Mouse (Mus musculus): ENCODE data around the gene Qars. TPM values are rescaled to one million over a fixed set of nuclear protein-coding genes. Genes with fewer than 3 reads are reported as not detected.

Qars gene
- polyA plus RNA-seq, 1 experiment from 2014 or later = 69.1 TPM

GRCm38 (mm10) chr9:108483051-108483790 lies 24.3 kb upstream of the Qars start:
- no peaks in the 10 kb centered on the region for H3K36me3 ChIP-seq (ENCODE audit: control insufficient read depth, insufficient read depth)
- H3K4me2 ChIP-seq (ENCODE audit: low read length) = no peak overlapping the region
- H3K9me3 ChIP-seq (ENCODE audit: control insufficient read depth, low read length) = no peaks in the 10 kb centered on the region
- no peak overlapping the region for H3K27ac ChIP-seq (ENCODE audit: low read length)
- no peak overlapping the region for H3K9ac ChIP-seq (replicated peaks; ENCODE audit: low read depth, low read length)
- WGBS = 93% methylated on average over 18 of the region's 18 CpGs
- peaks cover 12% of the 10 kb centered on the region for H3K4me1 ChIP-seq (replicated peaks; ENCODE audit: control insufficient read depth, insufficient read depth, low read length)
- no peak for ATAC-seq
- H3K4me3 ChIP-seq (replicated peaks; ENCODE audit: low read length) = no peak overlapping the region
- H3K27me3 ChIP-seq (replicated peaks; ENCODE audit: control insufficient read depth, insufficient read depth, low read length) = no peaks in the 10 kb centered on the region

DNA sequence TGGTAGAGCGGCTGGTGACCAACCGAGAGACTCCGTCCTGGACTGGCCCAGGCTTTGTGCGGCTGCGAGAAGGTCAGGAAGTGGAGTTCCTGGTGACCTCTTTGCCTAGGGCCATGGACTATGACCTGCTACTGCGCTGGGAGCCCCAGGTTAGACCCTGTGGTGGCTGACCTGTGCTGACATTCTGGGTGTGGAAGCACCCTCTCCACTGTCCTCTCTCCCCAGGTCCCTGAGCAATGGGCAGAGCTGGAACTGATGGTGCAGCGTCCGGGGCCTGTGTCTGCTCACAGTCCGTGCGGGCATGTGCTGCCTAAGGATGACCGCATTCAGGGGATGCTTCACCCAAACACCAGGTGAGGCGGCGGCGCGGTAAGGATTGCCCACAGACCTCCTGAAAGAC lies 23.5 kb upstream of the Qars start:
- Histone ChIP-seq H3K27me3 (replicated peaks; ENCODE audit: control insufficient read depth, insufficient read depth, low read length) (no peaks in the 10 kb centered on the region), H3K4me3 (replicated peaks; ENCODE audit: low read length) (no peak overlapping the region), H3K9me3 (ENCODE audit: control insufficient read depth, low read length) (no peaks in the 10 kb centered on the region), H3K27ac (ENCODE audit: low read length) (no peak overlapping the region), H3K9ac (replicated peaks; ENCODE audit: low read depth, low read length) (no peak overlapping the region), H3K36me3 (ENCODE audit: control insufficient read depth, insufficient read depth) (no peaks in the 10 kb centered on the region), H3K4me1 (replicated peaks; ENCODE audit: control insufficient read depth, insufficient read depth, low read length) (peaks cover 9% of the 10 kb centered on the region), H3K4me2 (ENCODE audit: low read length) (no peak overlapping the region)
- ATAC-seq = no peak
- 97% methylated on average over 15 of the region's 15 CpGs for WGBS

DNA sequence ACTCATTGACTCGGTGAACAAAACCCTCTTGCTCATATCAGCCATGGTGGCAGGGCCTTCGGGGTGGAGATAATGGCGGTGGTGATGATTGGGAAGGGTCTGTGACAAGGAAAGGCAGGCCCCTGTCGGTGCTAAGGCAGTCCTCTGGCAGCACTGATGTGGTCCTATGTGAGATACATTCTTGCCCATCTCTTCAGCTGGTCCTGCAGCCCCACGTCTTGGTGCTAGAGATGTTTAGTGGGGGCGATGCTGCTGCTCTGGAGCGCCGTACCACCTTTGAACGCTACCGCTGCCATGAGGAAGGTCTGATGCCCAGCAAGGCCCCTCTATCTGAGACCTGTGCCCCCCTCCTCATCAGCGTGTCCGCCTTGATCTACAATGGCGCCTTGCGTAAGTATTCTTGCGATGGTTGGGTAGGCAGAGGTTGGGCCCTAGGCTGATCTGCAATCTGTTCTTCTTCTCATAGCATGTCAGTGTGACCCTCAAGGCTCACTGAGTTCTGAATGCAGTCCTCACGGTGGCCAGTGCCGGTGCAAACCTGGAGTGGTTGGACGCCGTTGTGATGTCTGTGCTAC lies 22.1 kb upstream of the Qars start:
- Histone ChIP-seq H3K9ac (replicated peaks; ENCODE audit: low read depth, low read length) (no peak overlapping the region), H3K4me1 (replicated peaks; ENCODE audit: control insufficient read depth, insufficient read depth, low read length) (peaks cover 7% of the 10 kb centered on the region), H3K4me3 (replicated peaks; ENCODE audit: low read length) (no peak overlapping the region), H3K27me3 (replicated peaks; ENCODE audit: control insufficient read depth, insufficient read depth, low read length) (no peaks in the 10 kb centered on the region), H3K9me3 (ENCODE audit: control insufficient read depth, low read length) (no peaks in the 10 kb centered on the region), H3K36me3 (ENCODE audit: control insufficient read depth, insufficient read depth) (no peaks in the 10 kb centered on the region), H3K4me2 (ENCODE audit: low read length) (no peak overlapping the region), H3K27ac (ENCODE audit: low read length) (no peak overlapping the region)
- no peak for ATAC-seq
- WGBS = 97% methylated on average over 19 of the region's 19 CpGs

GRCm38 (mm10) chr9:108486973-108487530 lies 20.5 kb upstream of the Qars start:
- Histone ChIP-seq H3K27ac (ENCODE audit: low read length) (no peak overlapping the region), H3K27me3 (replicated peaks; ENCODE audit: control insufficient read depth, insufficient read depth, low read length) (no peaks in the 10 kb centered on the region), H3K9ac (replicated peaks; ENCODE audit: low read depth, low read length) (no peak overlapping the region), H3K4me1 (replicated peaks; ENCODE audit: control insufficient read depth, insufficient read depth, low read length) (peaks cover 17% of the 10 kb centered on the region), H3K4me3 (replicated peaks; ENCODE audit: low read length) (no peak overlapping the region), H3K4me2 (ENCODE audit: low read length) (no peak overlapping the region), H3K9me3 (ENCODE audit: control insufficient read depth, low read length) (no peaks in the 10 kb centered on the region), H3K36me3 (ENCODE audit: control insufficient read depth, insufficient read depth) (no peaks in the 10 kb centered on the region)
- 93% methylated on average over 8 of the region's 8 CpGs for WGBS
- ATAC-seq = no peak

GRCm38 (mm10) chr9:108488403-108488802 lies 19.1 kb upstream of the Qars start:
- H3K27me3 ChIP-seq (replicated peaks; ENCODE audit: control insufficient read depth, insufficient read depth, low read length) = no peaks in the 10 kb centered on the region
- no peak overlapping the region for H3K9ac ChIP-seq (replicated peaks; ENCODE audit: low read depth, low read length)
- no peak overlapping the region for H3K4me3 ChIP-seq (replicated peaks; ENCODE audit: low read length)
- no peaks in the 10 kb centered on the region for H3K9me3 ChIP-seq (ENCODE audit: control insufficient read depth, low read length)
- H3K4me1 ChIP-seq (replicated peaks; ENCODE audit: control insufficient read depth, insufficient read depth, low read length) = peaks cover 22% of the 10 kb centered on the region
- peaks cover 7% of the 10 kb centered on the region for H3K36me3 ChIP-seq (ENCODE audit: control insufficient read depth, insufficient read depth)
- no peak overlapping the region for H3K27ac ChIP-seq (ENCODE audit: low read length)
- ATAC-seq = no peak
- H3K4me2 ChIP-seq (ENCODE audit: low read length) = no peak overlapping the region
- 92% methylated on average over 17 of the region's 17 CpGs for WGBS

- no peak overlapping the region for H3K4me3 ChIP-seq (replicated peaks; ENCODE audit: low read length)
- H3K9me3 ChIP-seq (ENCODE audit: control insufficient read depth, low read length) = no peaks in the 10 kb centered on the region
- H3K36me3 ChIP-seq (ENCODE audit: control insufficient read depth, insufficient read depth) = peaks cover 10% of the 10 kb centered on the region
- no peak overlapping the region; the same call in 1 of the 2 replicates for H3K27ac ChIP-seq (ENCODE audit: low read length)
- H3K4me1 ChIP-seq (replicated peaks; ENCODE audit: control insufficient read depth, insufficient read depth, low read length) = peaks cover 22% of the 10 kb centered on the region
- no peak overlapping the region for H3K4me2 ChIP-seq (ENCODE audit: low read length)
- ATAC-seq = no peak
- no peak overlapping the region for H3K9ac ChIP-seq (replicated peaks; ENCODE audit: low read depth, low read length)
- WGBS = 96% methylated on average over 20 of the region's 20 CpGs
- H3K27me3 ChIP-seq (replicated peaks; ENCODE audit: control insufficient read depth, insufficient read depth, low read length) = no peaks in the 10 kb centered on the region
Observed at GRCm38 (mm10) chr9:108489215-108489614, 18.3 kb upstream of the Qars start.

DNA sequence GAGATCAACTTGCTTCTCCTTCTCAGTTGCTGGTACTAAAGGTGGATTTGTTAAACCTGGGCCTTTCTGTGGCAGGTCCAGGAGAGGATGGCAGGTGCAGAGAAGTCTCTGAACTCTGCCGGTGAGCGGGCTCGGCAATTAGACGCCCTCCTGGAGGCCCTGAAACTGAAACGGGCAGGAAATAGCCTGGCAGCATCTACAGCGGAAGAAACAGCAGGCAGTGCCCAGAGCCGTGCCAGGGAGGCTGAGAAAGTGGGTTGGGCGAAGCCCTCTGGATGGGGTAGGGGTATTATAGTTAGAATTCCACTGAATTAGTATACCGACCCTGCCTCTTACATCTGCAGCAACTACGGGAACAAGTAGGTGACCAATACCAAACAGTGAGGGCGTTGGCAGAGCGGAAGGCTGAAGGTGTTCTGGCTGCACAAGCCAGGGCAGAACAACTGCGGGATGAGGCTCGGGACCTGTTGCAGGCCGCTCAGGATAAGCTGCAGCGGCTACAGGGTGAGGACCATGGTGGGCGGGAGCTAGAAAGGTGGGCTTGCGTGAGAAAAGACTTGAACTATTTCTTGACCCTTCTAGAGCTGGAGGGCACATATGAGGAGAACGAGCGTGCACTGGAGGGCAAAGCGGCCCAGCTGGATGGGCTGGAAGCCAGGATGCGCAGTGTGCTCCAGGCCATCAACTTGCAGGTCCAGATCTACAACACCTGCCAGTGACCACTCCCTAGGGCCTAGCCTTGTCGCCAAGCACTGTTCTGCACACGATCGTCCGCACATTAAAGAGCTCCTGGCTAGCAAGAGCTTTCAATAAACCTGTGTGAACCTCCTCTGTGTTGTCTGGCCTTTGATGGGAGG lies 17.6 kb upstream of the Qars start:
- H3K27ac ChIP-seq (ENCODE audit: low read length) = peak overlapping the region; percentile 88
- H3K9me3 ChIP-seq (ENCODE audit: control insufficient read depth, low read length) = no peaks in the 10 kb centered on the region
- peak overlapping the region; percentile 75 for H3K4me3 ChIP-seq (replicated peaks; ENCODE audit: low read length)
- peak overlapping the region; percentile 69 for H3K4me2 ChIP-seq (ENCODE audit: low read length)
- ATAC-seq = peak; percentile 13
- WGBS = 61% methylated on average over 26 of the region's 26 CpGs
- peak overlapping the region; percentile 94 for H3K9ac ChIP-seq (replicated peaks; ENCODE audit: low read depth, low read length)
- no peaks in the 10 kb centered on the region for H3K27me3 ChIP-seq (replicated peaks; ENCODE audit: control insufficient read depth, insufficient read depth, low read length)
- peaks cover 17% of the 10 kb centered on the region for H3K36me3 ChIP-seq (ENCODE audit: control insufficient read depth, insufficient read depth)
- H3K4me1 ChIP-seq (replicated peaks; ENCODE audit: control insufficient read depth, insufficient read depth, low read length) = peaks cover 22% of the 10 kb centered on the region

DNA sequence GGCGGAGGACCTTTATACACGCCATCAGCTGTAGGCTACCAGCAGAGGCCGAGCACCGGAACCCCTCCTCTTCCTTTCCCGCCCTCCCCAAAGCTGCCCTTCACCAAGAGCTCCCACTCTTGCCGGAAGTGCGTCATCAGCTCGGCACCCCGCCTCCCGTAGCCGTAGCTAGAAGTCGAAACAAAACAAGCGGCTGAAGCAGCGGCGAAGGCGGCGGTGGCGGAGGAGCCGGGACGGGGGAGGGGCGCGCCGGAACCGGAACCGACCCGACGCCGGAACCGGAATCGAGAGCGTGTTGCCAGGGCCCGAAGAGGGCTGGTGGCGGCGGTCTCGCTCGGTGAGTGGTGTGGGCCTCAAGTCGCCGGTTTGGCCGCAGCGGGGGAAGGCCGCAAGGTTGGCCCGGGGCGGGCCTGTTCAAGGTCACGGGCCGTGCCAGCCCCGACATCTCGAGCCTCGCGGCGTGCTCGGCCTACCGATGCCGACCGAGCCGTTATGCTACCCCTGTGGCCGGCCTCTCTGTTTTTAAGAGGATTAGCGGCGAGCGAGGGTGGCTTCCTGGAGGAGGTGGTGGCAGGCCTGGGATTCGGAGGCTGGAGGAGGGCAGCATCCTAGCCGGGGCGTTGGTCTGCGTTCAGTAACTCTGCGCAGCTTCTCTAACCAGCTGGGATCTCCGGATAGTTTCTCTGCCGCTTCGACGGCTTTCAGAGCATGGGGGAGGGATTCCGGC lies 16.8 kb upstream of the Qars start, which contains the start of gene Usp19:
Gene Usp19 (plus strand): TSS at position 44 of the 727 bp plus-strand sequence.
- H3K27me3 ChIP-seq (replicated peaks; ENCODE audit: control insufficient read depth, insufficient read depth, low read length) = no peaks in the 10 kb centered on the region
- peaks cover 23% of the 10 kb centered on the region for H3K36me3 ChIP-seq (ENCODE audit: control insufficient read depth, insufficient read depth)
- H3K9me3 ChIP-seq (ENCODE audit: control insufficient read depth, low read length) = no peaks in the 10 kb centered on the region
- ATAC-seq = peak; percentile 96
- peak within 1 kb of the TSS; percentile 69 for H3K4me2 ChIP-seq (ENCODE audit: low read length)
- H3K4me1 ChIP-seq (replicated peaks; ENCODE audit: control insufficient read depth, insufficient read depth, low read length) = peaks cover 22% of the 10 kb centered on the region
- H3K27ac ChIP-seq (ENCODE audit: low read length) = peak within 1 kb of the TSS; percentile 88
- H3K9ac ChIP-seq (replicated peaks; ENCODE audit: low read depth, low read length) = peak within 1 kb of the TSS; percentile 94
- peak within 1 kb of the TSS; percentile 75 for H3K4me3 ChIP-seq (replicated peaks; ENCODE audit: low read length)
- under 1% methylated on average over 69 of the region's 69 CpGs for WGBS

All from forebrain, embryonic 16.5 days (tissue).